Mouse (Mus musculus) liver, postnatal 0 days (tissue): ENCODE results near the gene Cnpy1.

Experiments used
- CTCF ChIP-seq: sonication (generic); IDR thresholded peaks from 2 replicates; pipeline ENCODE4 v1.5.1; 2016; ENCODE audit warnings: antibody characterized with exemption, low read depth
- EP300 ChIP-seq: IDR thresholded peaks from 2 replicates; pipeline ENCODE4 v1.6.1; 2016; ENCODE audit warnings: antibody characterized with exemption, low read depth, mild to moderate bottlenecking

DNA sequence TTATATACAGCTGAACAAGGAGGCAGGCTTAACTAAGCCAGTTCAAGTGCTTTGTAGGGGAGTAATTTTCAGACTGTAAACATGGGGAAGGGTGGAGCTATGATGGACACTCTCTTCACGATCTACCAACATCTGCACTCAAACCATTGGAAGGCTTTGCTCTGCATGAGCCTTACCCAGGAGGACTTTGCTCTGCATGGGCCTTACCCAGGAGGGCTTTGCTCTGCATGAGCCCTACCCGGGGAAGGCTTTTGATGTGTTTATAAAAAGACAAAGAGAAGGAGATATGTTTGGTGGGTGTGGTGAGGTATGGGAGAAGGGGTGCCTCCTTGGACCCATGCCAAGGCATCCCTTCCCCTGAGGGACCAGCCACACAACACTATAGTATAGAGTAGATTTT lies 31.7 kb upstream of the Cnpy1 start:
- no peak for TF ChIP-seq EP300
- TF ChIP-seq CTCF = no peak
